Mouse (Mus musculus) liver, embryonic 12.5 days (tissue): ENCODE measurements around the gene Vmn1r115. TPM values are rescaled to one million over a fixed set of nuclear protein-coding genes. Genes with fewer than 3 reads are reported as not detected.
"Not testable (repeated sequence)": the region's sequence is repeated elsewhere in the genome, so short reads cannot be mapped to it uniquely, and the experiment has no call there.

ENCODE experiments used
- ATAC-seq: fragments of 200-750 bp; cut with Nextera tagmentation; 2 replicates; pipeline ENCODE4 v1.8.0; 2017; ENCODE audit warnings: moderate number of reproducible peaks, mild to moderate bottlenecking, moderate library complexity
- H3K27ac ChIP-seq: fragments of 300-500 bp; sonication (generic); 2 replicates; pipeline ENCODE4 v1.5.1; 2016; ENCODE audit warnings: mild to moderate bottlenecking
- H3K27me3 ChIP-seq: fragments of 300-500 bp; sonication (generic); replicated peaks from 2 replicates; pipeline ENCODE4 v1.6.1; 2016; ENCODE audit warnings: mild to moderate bottlenecking, moderate library complexity
- H3K36me3 ChIP-seq: fragments of 300-500 bp; sonication (generic); 2 replicates; pipeline ENCODE4 v1.6.1; 2016; ENCODE audit warnings: mild to moderate bottlenecking, moderate library complexity
- H3K4me1 ChIP-seq: fragments of 300-500 bp; sonication (generic); 2 replicates; pipeline ENCODE4 v1.6.1; 2016
- H3K4me2 ChIP-seq: fragments of 300-500 bp; sonication (generic); 2 replicates; pipeline ENCODE4 v1.6.1; 2016; ENCODE audit warnings: mild to moderate bottlenecking, moderate library complexity
- H3K4me3 ChIP-seq: fragments of 300-500 bp; sonication (generic); 2 replicates; pipeline ENCODE4 v1.5.1; 2016; ENCODE audit warnings: mild to moderate bottlenecking, moderate library complexity
- H3K9ac ChIP-seq: fragments of 300-500 bp; sonication (generic); 2 replicates; pipeline ENCODE4 v1.6.1; 2016; ENCODE audit warnings: mild to moderate bottlenecking, moderate library complexity
- H3K9me3 ChIP-seq: fragments of 300-500 bp; sonication (generic); replicated peaks from 2 replicates; pipeline ENCODE4 v1.6.1; 2016; ENCODE audit warnings: mild to moderate bottlenecking, moderate library complexity
- WGBS: fragments of 180-500 bp; shearing (Covaris S2); methylation state at CpG from one replicate; pipeline ENCODE4 v1.1.7; 2016; ENCODE audit not compliant: insufficient replicate concordance; 5-methylcytosine and 5-hydroxymethylcytosine counted together
- polyA plus RNA-seq: library from polyadenylated mRNA; unstranded; fragments of >200 nt; fragmentation: Nextera tagmentation; extraction: Ambion mirVana; gene quantifications from 2 replicates; pipeline ENCODE4 v1.2.1, GENCODE M21; 2016

The Vmn1r115 gene
- polyA plus RNA-seq, result not detected in 2 replicates

GRCm38 (mm10) chr7:20844885-20845284 lies at the start of gene Vmn1r115:
TSS of gene Vmn1r115 (minus strand) at chr7:20844985.
- not testable (repeated sequence) for H3K9me3 ChIP-seq, ATAC-seq, H3K27me3 ChIP-seq, H3K27ac ChIP-seq, H3K4me3 ChIP-seq, H3K4me2 ChIP-seq, H3K4me1 ChIP-seq, H3K9ac ChIP-seq, H3K36me3 ChIP-seq
- WGBS, result 100% methylated on average over 1 of the region's 3 CpGs

GRCm38 (mm10) chr7:20884021-20884420 lies 39.2 kb upstream of the Vmn1r115 start, which contains the start of gene Vmn1r117:
TSS of gene Vmn1r117 (minus strand) at chr7:20884121.
- not testable (repeated sequence) for H3K27ac ChIP-seq, ATAC-seq, H3K27me3 ChIP-seq, H3K9ac ChIP-seq, H3K4me1 ChIP-seq, H3K4me3 ChIP-seq, H3K36me3 ChIP-seq, H3K9me3 ChIP-seq, H3K4me2 ChIP-seq
- no CpG with 5 or more reads among the region's 2 CpGs for WGBS

GRCm38 (mm10) chr7:20871956-20872355 lies 27.2 kb upstream of the Vmn1r115 start, which contains the start of gene Vmn1r116:
TSS of gene Vmn1r116 (plus strand) at chr7:20872256.
- not testable (repeated sequence) for H3K4me2 ChIP-seq, H3K27ac ChIP-seq, ATAC-seq, H3K4me3 ChIP-seq, H3K9ac ChIP-seq, H3K9me3 ChIP-seq, H3K4me1 ChIP-seq, H3K36me3 ChIP-seq, H3K27me3 ChIP-seq
- WGBS, result 31% methylated on average over 3 of the region's 3 CpGs

GRCm38 (mm10) chr7:20812086-20812485 lies 32.7 kb downstream of the Vmn1r115 start, which contains the start of gene Vmn1r114:
TSS of gene Vmn1r114 (minus strand) at chr7:20812186.
- H3K36me3 ChIP-seq, ATAC-seq, H3K9ac ChIP-seq, H3K4me3 ChIP-seq, H3K9me3 ChIP-seq, H3K4me1 ChIP-seq, H3K27ac ChIP-seq, H3K4me2 ChIP-seq, H3K27me3 ChIP-seq: not testable (repeated sequence)
- no CpG with 5 or more reads among the region's 5 CpGs for WGBS

Other genes with a start within 250 kb of the Vmn1r115 start
- gene Gm4513, start 246.0 kb downstream of the Vmn1r115 start, polyA plus RNA-seq, result not detected in 2 replicates
- gene Vmn1r107, start 176.1 kb downstream of the Vmn1r115 start, polyA plus RNA-seq, result not detected in 2 replicates
- not detected in 2 replicates for gene Vmn1r111, start 141.8 kb downstream of the Vmn1r115 start, polyA plus RNA-seq
- not detected in 2 replicates for gene Gm10668, start 114.4 kb downstream of the Vmn1r115 start, polyA plus RNA-seq
- not detected in 2 replicates for gene Vmn1r112, start 73.8 kb downstream of the Vmn1r115 start, polyA plus RNA-seq
- gene Vmn1r113, start 57.7 kb downstream of the Vmn1r115 start, polyA plus RNA-seq, result not detected in 2 replicates
- not detected in 2 replicates for gene Vmn1r114, start 32.8 kb downstream of the Vmn1r115 start, polyA plus RNA-seq
- not detected in 2 replicates for gene Vmn1r116, start 27.3 kb upstream of the Vmn1r115 start, polyA plus RNA-seq
- not detected in 2 replicates for gene Vmn1r117, start 39.1 kb upstream of the Vmn1r115 start, polyA plus RNA-seq
- not detected in 2 replicates for gene Vmn1r118, start 67.4 kb upstream of the Vmn1r115 start, polyA plus RNA-seq
- not detected in 2 replicates for gene Vmn1r119, start 167.5 kb upstream of the Vmn1r115 start, polyA plus RNA-seq
- gene Vmn1r120, start 208.8 kb upstream of the Vmn1r115 start, polyA plus RNA-seq, result not detected in 2 replicates